Mouse (Mus musculus) cerebellum, adult 2 months (tissue): ENCODE measurements around the gene Elf1.

Source experiments
- CTCF ChIP-seq: fragments of 200-500 bp; IDR thresholded peaks from 2 replicates; pipeline ENCODE4 v1.5.1; 2011; ENCODE audit warnings: low read depth, mild to moderate bottlenecking, control low read depth, low read length, moderate library complexity, borderline replicate concordance; ENCODE audit not compliant: insufficient read depth
- POLR2A ChIP-seq: fragments of 200-500 bp; IDR thresholded peaks from 2 replicates; pipeline ENCODE4 v1.6.1; 2011; ENCODE audit warnings: low read length, control low read depth, borderline replicate concordance; ENCODE audit not compliant: insufficient read depth

- no peak for TF ChIP-seq CTCF
- TF ChIP-seq POLR2A, result no peak
These were observed 102.7 kb downstream of the Elf1 start for GRCm38 (mm10) chr14:79583526-79584245.
